Mouse (Mus musculus): ENCODE measurements around the gene Gm21119. TPM values are rescaled to one million over a fixed set of nuclear protein-coding genes. Genes with fewer than 3 reads are reported as not detected.
"Not testable (repeated sequence)": the region's sequence is repeated elsewhere in the genome, so short reads cannot be mapped to it uniquely, and the experiment has no call there.

The Gm21119 gene
- polyA plus RNA-seq, 1 experiment from 2014 or later = 0.15 TPM

DNA sequence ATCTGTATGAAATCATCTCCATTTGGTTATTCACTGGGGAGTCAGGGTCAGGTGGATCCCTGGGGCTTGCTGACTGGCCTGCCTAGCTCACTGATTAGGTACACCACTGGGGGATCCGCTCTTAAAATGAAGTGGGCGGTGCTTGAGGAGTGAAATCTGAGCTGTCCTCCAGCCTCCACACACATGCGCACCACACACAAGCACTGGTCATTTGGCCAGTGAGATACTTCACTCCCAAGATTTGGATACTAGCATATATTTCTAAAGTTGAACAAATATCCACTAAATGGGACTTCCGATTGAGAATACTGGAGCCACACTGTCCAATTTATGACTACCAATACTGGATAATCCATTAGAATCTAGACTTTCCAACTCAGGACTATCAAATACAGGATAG lies 20.9 kb upstream of the Gm21119 start:
- H3K9ac ChIP-seq (ENCODE audit: low read length); H3K36me3 ChIP-seq (ENCODE audit: control insufficient read depth, insufficient read depth, low read length); H3K4me1 ChIP-seq (replicated peaks; ENCODE audit: control insufficient read depth, insufficient read depth, low read length); H3K4me3 ChIP-seq (ENCODE audit: low read length); H3K4me2 ChIP-seq (ENCODE audit: low read depth, low read length); ATAC-seq (ENCODE audit: low read depth); H3K9me3 ChIP-seq (ENCODE audit: control insufficient read depth, low read length); H3K27ac ChIP-seq (ENCODE audit: low read length); H3K27me3 ChIP-seq (ENCODE audit: control insufficient read depth, insufficient read depth, low read depth, low read length): not testable (repeated sequence)
- WGBS = no CpG with 5 or more reads among the region's 4 CpGs

DNA sequence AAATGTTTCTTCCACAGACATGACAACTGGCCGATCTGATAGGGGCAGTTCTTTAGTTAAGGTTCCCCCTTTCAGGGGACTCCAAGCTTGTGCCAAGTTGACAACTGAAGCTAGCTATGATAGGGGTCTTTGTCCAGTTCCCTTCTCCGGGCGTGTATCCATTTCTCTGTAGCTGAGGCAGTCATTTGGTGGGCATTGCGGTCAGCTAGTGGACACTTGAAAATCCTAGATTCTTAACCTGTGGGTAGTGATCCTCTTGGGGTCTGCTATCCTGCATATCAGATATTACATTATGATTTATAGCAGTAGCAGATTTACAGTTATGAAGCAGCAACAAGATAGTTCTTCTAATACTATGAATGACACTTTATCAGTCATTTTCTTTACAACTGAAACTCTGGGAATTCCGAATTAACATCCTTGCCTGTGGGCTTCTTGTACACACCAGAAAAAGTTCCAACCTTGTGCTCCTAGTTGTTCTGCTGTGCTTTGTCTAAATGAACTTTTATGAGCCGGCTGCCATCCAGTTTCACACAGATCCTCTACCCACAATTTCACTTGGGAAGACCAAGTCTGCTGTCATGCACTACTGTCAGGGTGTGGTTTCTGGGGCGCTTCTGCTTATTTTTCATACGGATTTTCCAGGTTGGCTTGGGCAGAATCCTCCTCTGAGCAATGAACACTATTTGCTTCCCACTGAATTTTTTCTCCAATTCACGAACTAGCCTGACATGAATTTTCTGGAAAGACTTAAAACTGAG lies 18.5 kb upstream of the Gm21119 start:
- H3K27ac ChIP-seq (ENCODE audit: low read length); H3K9ac ChIP-seq (ENCODE audit: low read length); H3K27me3 ChIP-seq (ENCODE audit: control insufficient read depth, insufficient read depth, low read depth, low read length); H3K4me1 ChIP-seq (replicated peaks; ENCODE audit: control insufficient read depth, insufficient read depth, low read length); H3K4me2 ChIP-seq (ENCODE audit: low read depth, low read length); ATAC-seq (ENCODE audit: low read depth); H3K4me3 ChIP-seq (ENCODE audit: low read length); H3K9me3 ChIP-seq (ENCODE audit: control insufficient read depth, low read length); H3K36me3 ChIP-seq (ENCODE audit: control insufficient read depth, insufficient read depth, low read length): not testable (repeated sequence)
- WGBS = 79% methylated on average over 6 of the region's 9 CpGs

DNA sequence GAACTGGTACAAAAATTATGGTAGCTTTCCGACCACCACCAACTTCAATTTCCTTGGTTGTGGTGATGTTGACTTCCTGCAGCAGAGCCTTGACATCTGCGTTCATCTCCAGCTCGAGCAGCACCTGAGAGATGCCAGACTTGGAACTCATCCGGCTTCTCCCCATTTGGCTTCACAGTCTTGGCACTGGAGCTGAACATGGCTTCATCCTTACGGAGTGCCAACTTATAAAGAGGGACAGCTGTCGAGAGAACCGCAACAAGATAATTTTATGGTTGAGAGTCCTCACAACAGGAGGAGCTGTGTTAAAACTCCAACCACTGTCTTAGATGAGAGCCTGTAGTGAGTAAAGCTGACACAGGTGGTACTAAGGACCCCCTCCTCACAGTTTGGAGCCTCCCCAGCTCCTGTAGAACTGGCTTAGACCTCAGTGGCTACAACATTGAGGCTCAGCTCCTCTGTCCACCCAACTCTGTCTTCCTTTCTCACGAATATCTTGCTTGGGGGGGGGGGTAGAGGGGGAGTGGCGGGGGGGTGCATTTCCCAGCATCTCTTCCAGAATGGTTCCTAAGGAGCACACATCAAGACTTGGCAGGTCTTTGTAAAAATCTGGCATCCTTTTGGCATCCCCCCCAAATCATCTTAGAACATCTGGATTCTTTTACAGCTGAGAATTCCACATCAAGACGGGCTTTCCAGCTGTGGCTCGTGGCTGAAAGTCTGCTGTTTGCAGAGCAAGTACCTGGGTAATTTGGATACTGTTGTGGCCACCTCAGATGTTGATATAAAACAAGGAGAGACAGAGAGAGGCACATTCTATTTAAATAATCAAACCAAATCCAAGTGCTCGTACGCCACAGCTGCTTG lies 17.6 kb upstream of the Gm21119 start:
- peak; percentile 77 for ATAC-seq (ENCODE audit: low read depth)
- not testable (repeated sequence) for H3K27me3 ChIP-seq (ENCODE audit: control insufficient read depth, insufficient read depth, low read depth, low read length); H3K36me3 ChIP-seq (ENCODE audit: control insufficient read depth, insufficient read depth, low read length); H3K9me3 ChIP-seq (ENCODE audit: control insufficient read depth, low read length); H3K4me2 ChIP-seq (ENCODE audit: low read depth, low read length); H3K27ac ChIP-seq (ENCODE audit: low read length); H3K9ac ChIP-seq (ENCODE audit: low read length); H3K4me3 ChIP-seq (ENCODE audit: low read length); H3K4me1 ChIP-seq (replicated peaks; ENCODE audit: control insufficient read depth, insufficient read depth, low read length)
- WGBS = 69% methylated on average over 9 of the region's 13 CpGs

DNA sequence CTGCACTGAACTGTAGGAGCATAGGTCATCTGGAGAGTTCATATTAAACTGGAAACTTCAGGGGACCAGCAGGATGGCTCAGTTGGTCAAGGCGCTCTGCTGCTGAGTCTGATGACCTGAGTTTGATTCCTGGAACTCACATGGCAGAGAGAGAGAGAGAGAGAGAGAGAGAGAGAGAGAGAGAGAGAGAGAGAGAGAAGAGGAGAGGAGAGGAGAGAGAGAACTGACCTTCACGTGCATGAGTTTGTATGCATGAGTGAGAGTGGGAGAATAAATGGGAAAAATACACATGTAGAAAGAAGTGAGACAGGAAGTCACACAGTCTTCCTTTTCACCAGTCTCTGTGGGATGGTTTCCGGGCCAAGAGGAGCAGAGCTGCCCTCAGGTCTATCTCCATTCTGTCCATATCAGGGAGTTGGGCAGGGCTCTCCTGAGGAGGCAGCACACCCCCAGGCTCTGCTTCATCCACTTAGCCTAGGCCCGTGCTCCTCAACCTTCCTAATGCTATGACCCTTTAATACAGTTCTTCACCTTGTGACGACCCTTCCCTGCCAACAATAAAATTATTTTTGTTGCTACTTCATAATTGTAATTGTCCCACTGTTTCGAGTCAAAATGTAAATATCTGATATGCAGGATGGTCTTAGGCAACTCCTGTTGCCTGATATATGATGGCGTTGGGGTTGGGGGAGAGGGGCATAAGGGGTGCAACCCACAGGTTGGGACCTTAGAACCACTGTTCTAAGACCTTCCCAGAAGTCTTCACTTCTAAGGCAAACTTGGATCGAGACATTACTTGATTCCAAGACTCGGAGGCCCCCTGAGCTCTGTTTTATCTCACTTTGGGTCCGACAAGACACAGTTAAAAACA lies 16.2 kb upstream of the Gm21119 start:
- H3K9me3 ChIP-seq (ENCODE audit: control insufficient read depth, low read length); H3K27ac ChIP-seq (ENCODE audit: low read length); H3K4me3 ChIP-seq (ENCODE audit: low read length); H3K36me3 ChIP-seq (ENCODE audit: control insufficient read depth, insufficient read depth, low read length); H3K4me2 ChIP-seq (ENCODE audit: low read depth, low read length); H3K9ac ChIP-seq (ENCODE audit: low read length); H3K4me1 ChIP-seq (replicated peaks; ENCODE audit: control insufficient read depth, insufficient read depth, low read length); H3K27me3 ChIP-seq (ENCODE audit: control insufficient read depth, insufficient read depth, low read depth, low read length): not testable (repeated sequence)
- WGBS = 79% methylated on average over 5 of the region's 10 CpGs
- ATAC-seq (ENCODE audit: low read depth) = peak; percentile 87

DNA sequence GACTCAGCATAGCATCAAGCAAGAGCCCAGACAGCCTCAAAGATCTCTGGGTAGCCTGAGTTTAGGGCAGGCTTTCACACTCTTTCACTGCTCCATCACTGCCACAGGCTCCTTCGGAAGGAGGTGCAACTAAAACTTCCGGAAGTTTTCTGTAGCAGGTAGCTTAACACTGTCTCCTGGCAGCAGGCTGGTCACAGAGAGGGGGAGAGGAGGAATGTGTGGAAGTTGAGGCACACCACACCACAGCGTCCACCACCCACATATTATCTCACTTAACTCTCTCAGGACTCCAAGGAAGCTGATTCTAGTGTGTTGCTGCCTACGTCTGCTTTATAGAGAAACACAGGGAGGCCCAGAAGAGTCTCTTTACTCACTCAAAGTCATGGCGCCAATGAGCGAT lies 15.4 kb upstream of the Gm21119 start:
- H3K9me3 ChIP-seq (ENCODE audit: control insufficient read depth, low read length); H3K4me1 ChIP-seq (replicated peaks; ENCODE audit: control insufficient read depth, insufficient read depth, low read length); H3K27me3 ChIP-seq (ENCODE audit: control insufficient read depth, insufficient read depth, low read depth, low read length); H3K27ac ChIP-seq (ENCODE audit: low read length); H3K4me3 ChIP-seq (ENCODE audit: low read length); H3K36me3 ChIP-seq (ENCODE audit: control insufficient read depth, insufficient read depth, low read length); ATAC-seq (ENCODE audit: low read depth); H3K4me2 ChIP-seq (ENCODE audit: low read depth, low read length); H3K9ac ChIP-seq (ENCODE audit: low read length): not testable (repeated sequence)
- WGBS = 85% methylated on average over 3 of the region's 6 CpGs

DNA sequence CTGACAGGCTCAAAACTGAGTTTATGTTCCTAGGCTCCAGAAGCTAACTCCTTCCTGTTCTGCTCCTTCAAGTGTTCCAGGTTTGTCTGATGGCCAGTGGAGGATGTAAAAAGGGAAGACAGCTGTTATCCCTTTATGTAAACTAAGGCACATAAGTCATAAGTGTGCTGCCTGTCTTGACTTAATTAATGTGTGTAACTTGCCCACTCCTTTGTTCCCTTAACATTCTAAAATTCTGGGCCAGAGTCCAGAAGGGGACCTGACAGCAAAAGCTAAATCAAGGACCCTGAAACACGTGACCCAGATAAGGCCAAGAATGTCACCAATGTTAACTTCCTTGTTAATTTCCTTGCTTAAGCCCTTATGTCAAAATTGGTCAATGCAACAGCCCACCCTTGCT lies 3.9 kb upstream of the Gm21119 start:
- not testable (repeated sequence) for H3K36me3 ChIP-seq (ENCODE audit: control insufficient read depth, insufficient read depth, low read length); H3K4me3 ChIP-seq (ENCODE audit: low read length); H3K27me3 ChIP-seq (ENCODE audit: control insufficient read depth, insufficient read depth, low read depth, low read length); H3K9me3 ChIP-seq (ENCODE audit: control insufficient read depth, low read length); H3K9ac ChIP-seq (ENCODE audit: low read length); H3K4me2 ChIP-seq (ENCODE audit: low read depth, low read length); H3K27ac ChIP-seq (ENCODE audit: low read length); H3K4me1 ChIP-seq (replicated peaks; ENCODE audit: control insufficient read depth, insufficient read depth, low read length); ATAC-seq (ENCODE audit: low read depth)
- WGBS = no CpG with 5 or more reads among the region's 1 CpGs

DNA sequence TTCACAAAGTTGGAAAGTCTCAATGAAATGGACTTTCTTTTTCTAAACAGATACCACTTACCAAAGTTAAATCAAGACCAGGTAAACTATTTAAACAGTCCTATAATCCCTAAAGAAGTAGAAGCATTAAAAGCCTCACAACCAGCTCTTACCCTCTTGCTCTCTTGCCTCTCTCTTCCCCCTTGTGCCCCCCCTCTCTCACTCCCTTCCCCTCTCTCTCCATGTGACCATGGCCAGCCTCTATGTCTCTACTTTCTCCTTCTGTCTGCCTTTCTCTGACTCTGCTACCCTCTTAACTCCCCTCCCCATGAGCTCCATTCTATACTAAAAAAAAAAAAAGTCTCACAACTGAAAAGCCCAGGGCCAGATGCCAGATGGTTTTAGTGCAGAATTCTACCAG lies 2.0 kb upstream of the Gm21119 start:
- not testable (repeated sequence) for H3K27ac ChIP-seq (ENCODE audit: low read length); H3K4me2 ChIP-seq (ENCODE audit: low read depth, low read length); H3K4me1 ChIP-seq (replicated peaks; ENCODE audit: control insufficient read depth, insufficient read depth, low read length); ATAC-seq (ENCODE audit: low read depth); H3K4me3 ChIP-seq (ENCODE audit: low read length); H3K27me3 ChIP-seq (ENCODE audit: control insufficient read depth, insufficient read depth, low read depth, low read length); H3K9me3 ChIP-seq (ENCODE audit: control insufficient read depth, low read length); H3K9ac ChIP-seq (ENCODE audit: low read length); H3K36me3 ChIP-seq (ENCODE audit: control insufficient read depth, insufficient read depth, low read length)

DNA sequence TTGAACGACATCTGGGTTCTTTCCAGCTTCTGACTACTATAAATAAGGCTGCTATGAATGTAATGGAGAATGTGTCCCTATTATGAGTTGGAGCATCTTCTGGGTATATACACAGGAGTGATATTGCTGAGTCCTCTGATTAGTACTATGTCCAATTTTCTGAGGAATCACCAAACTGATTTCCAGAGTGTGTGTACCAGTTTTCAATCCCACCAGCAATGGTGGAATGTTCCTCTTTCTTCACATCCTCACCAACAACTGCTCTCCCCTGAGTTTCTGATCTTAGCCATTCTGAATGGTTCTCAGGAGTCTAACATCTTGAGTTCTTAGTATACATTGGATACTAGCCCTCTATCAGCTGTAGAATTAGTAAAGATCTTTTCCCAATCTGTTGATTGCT lies 16.0 kb downstream of the Gm21119 start:
- not testable (repeated sequence) for H3K4me2 ChIP-seq (ENCODE audit: low read depth, low read length); H3K4me3 ChIP-seq (ENCODE audit: low read length); H3K9ac ChIP-seq (ENCODE audit: low read length); H3K27ac ChIP-seq (ENCODE audit: low read length); ATAC-seq (ENCODE audit: low read depth); H3K9me3 ChIP-seq (ENCODE audit: control insufficient read depth, low read length); H3K4me1 ChIP-seq (replicated peaks; ENCODE audit: control insufficient read depth, insufficient read depth, low read length); H3K27me3 ChIP-seq (ENCODE audit: control insufficient read depth, insufficient read depth, low read depth, low read length); H3K36me3 ChIP-seq (ENCODE audit: control insufficient read depth, insufficient read depth, low read length)
- 46% methylated on average over 1 of the region's 1 CpGs for WGBS

DNA sequence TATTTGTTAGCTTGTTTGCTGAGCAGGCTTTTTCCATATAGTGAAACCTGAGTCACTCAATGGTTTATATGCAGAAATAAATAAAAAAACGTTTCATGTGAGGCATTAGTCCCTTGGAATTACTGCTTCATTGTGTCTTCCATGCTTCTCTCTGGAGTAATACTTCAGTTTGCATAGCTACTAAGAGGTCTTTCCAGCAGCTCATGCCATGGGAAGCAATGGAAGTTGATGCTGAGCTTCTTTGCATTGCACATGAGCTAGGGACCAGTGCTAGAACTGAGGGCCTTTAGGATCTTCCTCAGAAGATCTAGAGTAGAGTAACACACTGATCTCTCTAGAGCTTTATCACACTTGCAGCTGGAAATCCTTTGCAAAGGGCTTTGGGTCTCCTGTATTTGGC lies 23.2 kb downstream of the Gm21119 start:
- H3K4me1 ChIP-seq (replicated peaks; ENCODE audit: control insufficient read depth, insufficient read depth, low read length); H3K36me3 ChIP-seq (ENCODE audit: control insufficient read depth, insufficient read depth, low read length); H3K4me3 ChIP-seq (ENCODE audit: low read length); H3K27me3 ChIP-seq (ENCODE audit: control insufficient read depth, insufficient read depth, low read depth, low read length); H3K9me3 ChIP-seq (ENCODE audit: control insufficient read depth, low read length); H3K9ac ChIP-seq (ENCODE audit: low read length); H3K4me2 ChIP-seq (ENCODE audit: low read depth, low read length); H3K27ac ChIP-seq (ENCODE audit: low read length); ATAC-seq (ENCODE audit: low read depth): not testable (repeated sequence)
- no CpG with 5 or more reads among the region's 1 CpGs for WGBS

Measured in lung, embryonic 16.5 days (tissue).